Mouse (Mus musculus) spleen, adult 12 weeks (tissue): ENCODE measurements at regions not wholly inside any gene's neighbourhood (a gene's known extent, or its start where the extent isn't known, plus 50 kb on each side); places are given as distances from the start of the nearest gene placed in this dataset.
"Not testable (repeated sequence)": the region's sequence is repeated elsewhere in the genome, so short reads cannot be mapped to it uniquely, and the experiment has no call there.

Source experiments
- DNase-seq: peaks from one replicate; pipeline ENCODE4 v3.0.0; 2022; ENCODE audit warnings: low spot score

DNA sequence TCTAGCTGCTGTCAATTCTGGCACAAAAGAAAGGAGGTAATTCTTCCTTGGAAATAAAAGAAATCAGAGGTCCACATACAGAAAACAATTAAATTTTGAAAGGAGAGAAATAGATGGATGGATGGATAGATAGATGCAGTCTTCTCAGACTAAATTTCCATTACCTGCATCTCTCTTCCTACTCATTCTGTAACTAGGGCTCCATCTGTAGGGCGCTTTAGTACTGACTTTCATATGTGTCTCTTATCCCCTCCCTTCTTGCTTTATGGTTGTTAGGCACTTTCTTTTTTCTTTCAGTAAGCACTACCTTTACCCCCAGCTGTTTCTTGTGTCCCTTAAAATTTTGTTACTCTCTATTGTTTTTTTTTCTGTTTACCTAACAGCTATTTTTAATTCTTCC lies 72.9 kb upstream of the Olfr1324 start:
- DNase-seq = no peak

DNA sequence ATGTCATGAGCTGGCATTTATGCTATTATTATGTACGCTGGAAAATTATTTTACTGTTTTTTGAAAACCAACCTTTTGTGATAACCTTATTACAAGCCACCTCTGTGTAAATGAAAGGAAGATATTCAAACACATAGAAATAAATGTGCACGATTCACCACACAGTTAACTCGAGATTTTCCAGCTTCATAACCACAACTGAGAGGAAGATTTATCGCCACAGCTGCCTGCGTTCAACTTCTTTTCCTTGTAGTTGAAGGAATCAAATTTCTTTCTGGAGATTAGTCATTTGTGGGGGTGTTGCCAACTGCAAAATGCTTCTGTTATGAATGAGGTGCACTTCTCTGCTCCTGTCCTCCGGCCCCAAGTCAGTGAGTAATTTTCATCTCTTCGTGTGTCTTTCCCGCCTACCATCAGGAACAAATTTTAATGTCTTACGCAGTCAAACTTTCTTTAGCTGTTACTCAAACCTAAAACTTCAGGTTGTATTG lies 62.2 kb upstream of the Olfr1324 start:
- DNase-seq = not testable (repeated sequence)
